Mouse (Mus musculus) stomach, embryonic 16.5 days (tissue): ENCODE data around the gene Adgra1. TPM values are rescaled to one million over a fixed set of nuclear protein-coding genes. Genes with fewer than 3 reads are reported as not detected.

Experiments used
- ATAC-seq: fragments of 200-750 bp; cut with Nextera tagmentation; 2 replicates; pipeline ENCODE4 v1.8.0; 2017; ENCODE audit warnings: moderate number of reproducible peaks, moderate TSS enrichment; ENCODE audit not compliant: insufficient read depth, low FRiP score
- H3K27ac ChIP-seq: fragments of 300-500 bp; sonication (generic); 2 replicates; pipeline ENCODE4 v1.5.1; 2014; ENCODE audit warnings: low read length
- H3K27me3 ChIP-seq: fragments of 300-500 bp; sonication (generic); 2 replicates; pipeline ENCODE4 v1.6.1; 2014; ENCODE audit warnings: low read length, control low read depth, mixed read lengths; ENCODE audit not compliant: control insufficient read depth, insufficient read depth
- H3K36me3 ChIP-seq: fragments of 300-500 bp; sonication (generic); 2 replicates; pipeline ENCODE4 v1.6.1; 2014; ENCODE audit warnings: low read length; ENCODE audit not compliant: control insufficient read depth, insufficient read depth
- H3K4me1 ChIP-seq: fragments of 300-500 bp; sonication (generic); 2 replicates; pipeline ENCODE4 v1.6.1; 2014; ENCODE audit warnings: low read length, control low read depth, mixed read lengths; ENCODE audit not compliant: control insufficient read depth, insufficient read depth
- H3K4me2 ChIP-seq: fragments of 300-500 bp; sonication (generic); 2 replicates; pipeline ENCODE4 v1.6.1; 2014; ENCODE audit warnings: low read depth, low read length, mixed read lengths
- H3K4me3 ChIP-seq: fragments of 300-500 bp; sonication (generic); replicated peaks from 2 replicates; pipeline ENCODE4 v1.5.1; 2014; ENCODE audit warnings: mild to moderate bottlenecking, low read length
- H3K9ac ChIP-seq: fragments of 300-500 bp; sonication (generic); 2 replicates; pipeline ENCODE4 v1.6.1; 2014; ENCODE audit warnings: low read length
- H3K9me3 ChIP-seq: fragments of 300-500 bp; sonication (generic); replicated peaks from 2 replicates; pipeline ENCODE4 v1.6.1; 2016; ENCODE audit warnings: low read length, control low read depth; ENCODE audit not compliant: control insufficient read depth
- WGBS: fragments of 180-500 bp; shearing (Covaris S2); extraction: QIAGEN DNeasy Blood & Tissue Kit; methylation state at CpG from one replicate; pipeline ENCODE4 v1.1.7; 2014; 5-methylcytosine and 5-hydroxymethylcytosine counted together
- polyA plus RNA-seq: library from polyadenylated mRNA; unstranded; fragments of >200 nt; fragmentation: Nextera tagmentation; extraction: Ambion mirVana; gene quantifications from 2 replicates; pipeline ENCODE4 v1.2.1, GENCODE M21; 2015

The Adgra1 gene
- polyA plus RNA-seq, 1 experiment from 2014 or later: 0.53 TPM

- H3K4me1 ChIP-seq: no peaks in the 10 kb centered on the region
- H3K27ac ChIP-seq: no peak overlapping the region
- no peaks in the 10 kb centered on the region for H3K27me3 ChIP-seq
- H3K9ac ChIP-seq: no peak overlapping the region
- ATAC-seq: no peak
- H3K36me3 ChIP-seq: no peaks in the 10 kb centered on the region
- H3K4me2 ChIP-seq: no peak overlapping the region
- 48% methylated on average over 5 of the region's 5 CpGs for WGBS
- H3K9me3 ChIP-seq: 0 out of 2 replicates have a peak, but pooled peaks cover 3% of the 10 kb centered on the region
- no peak overlapping the region for H3K4me3 ChIP-seq
These were observed 9.2 kb downstream of the Adgra1 start for GRCm38 (mm10) chr7:139843140-139843539.

DNA sequence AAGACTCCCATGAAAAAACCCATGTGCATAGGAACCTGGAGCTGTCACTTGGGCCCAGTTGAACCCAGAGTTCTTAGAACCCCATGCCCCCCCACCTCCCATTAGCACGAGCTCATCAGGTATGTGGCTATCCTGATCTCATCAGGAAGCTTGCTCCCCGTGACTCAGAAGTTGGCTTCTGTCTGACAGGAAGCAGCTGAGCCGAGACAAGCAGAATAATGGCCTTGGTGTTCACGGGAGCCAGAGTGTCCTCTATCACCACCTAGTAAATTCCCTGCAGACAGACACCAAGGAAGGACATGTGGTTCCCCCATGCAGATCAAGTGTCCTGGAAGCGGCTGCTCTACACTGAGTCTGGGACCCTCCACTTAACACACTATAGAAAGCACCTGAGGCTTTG lies 9.8 kb downstream of the Adgra1 start:
- Histone ChIP-seq H3K4me1 (no peaks in the 10 kb centered on the region), H3K36me3 (no peaks in the 10 kb centered on the region), H3K9me3 (0 out of 2 replicates have a peak, but pooled peaks cover 3% of the 10 kb centered on the region), H3K27me3 (no peaks in the 10 kb centered on the region), H3K27ac (no peak overlapping the region), H3K9ac (no peak overlapping the region), H3K4me2 (no peak overlapping the region), H3K4me3 (no peak overlapping the region)
- no peak for ATAC-seq
- WGBS: 25% methylated on average over 5 of the region's 5 CpGs

GRCm38 (mm10) chr7:139845101-139845500 lies 11.1 kb downstream of the Adgra1 start:
- ATAC-seq: no peak
- Histone ChIP-seq H3K9me3 (0 out of 2 replicates have a peak, but pooled peaks cover 3% of the 10 kb centered on the region), H3K27ac (no peak overlapping the region), H3K27me3 (no peaks in the 10 kb centered on the region), H3K9ac (no peak overlapping the region), H3K4me1 (no peaks in the 10 kb centered on the region), H3K36me3 (no peaks in the 10 kb centered on the region), H3K4me3 (no peak overlapping the region), H3K4me2 (no peak overlapping the region)
- WGBS: 77% methylated on average over 2 of the region's 2 CpGs

- Histone ChIP-seq H3K9me3 (no peaks in the 10 kb centered on the region), H3K4me2 (no peak overlapping the region), H3K27ac (no peak overlapping the region), H3K4me3 (no peak overlapping the region), H3K36me3 (no peaks in the 10 kb centered on the region), H3K4me1 (no peaks in the 10 kb centered on the region), H3K9ac (no peak overlapping the region), H3K27me3 (no peaks in the 10 kb centered on the region)
- no peak for ATAC-seq
- WGBS: 28% methylated on average over 6 of the region's 6 CpGs
These were observed 16.2 kb downstream of the Adgra1 start for GRCm38 (mm10) chr7:139850152-139850551.

GRCm38 (mm10) chr7:139850677-139851076 lies 16.7 kb downstream of the Adgra1 start:
- no peak overlapping the region for H3K9ac ChIP-seq
- no peak for ATAC-seq
- H3K4me1 ChIP-seq: no peaks in the 10 kb centered on the region
- no peaks in the 10 kb centered on the region for H3K27me3 ChIP-seq
- WGBS: 67% methylated on average over 5 of the region's 5 CpGs
- no peaks in the 10 kb centered on the region for H3K36me3 ChIP-seq
- no peak overlapping the region for H3K4me3 ChIP-seq
- no peak overlapping the region for H3K4me2 ChIP-seq
- H3K27ac ChIP-seq: no peak overlapping the region
- H3K9me3 ChIP-seq: no peaks in the 10 kb centered on the region

DNA sequence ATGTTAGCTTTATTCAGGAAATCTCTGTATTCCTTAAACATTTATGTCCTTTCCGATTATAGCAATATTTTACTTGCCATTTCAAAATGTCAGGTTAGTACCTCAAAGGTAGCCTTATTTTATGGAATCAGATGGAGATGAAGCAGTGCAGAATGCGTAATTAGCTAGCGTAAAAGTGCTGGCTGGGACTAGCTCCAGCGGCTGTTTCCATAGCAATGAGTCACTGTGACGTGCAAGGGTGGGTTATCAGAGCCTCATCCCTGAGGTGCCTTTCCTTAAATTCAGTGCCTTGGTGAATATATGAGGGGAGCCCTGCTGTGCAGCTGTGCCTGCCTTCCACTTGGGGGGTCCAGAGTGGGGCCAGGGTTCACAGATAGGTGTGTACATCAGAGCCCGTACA lies 17.1 kb downstream of the Adgra1 start:
- Histone ChIP-seq H3K4me2 (no peak overlapping the region), H3K9ac (no peak overlapping the region), H3K4me3 (no peak overlapping the region), H3K4me1 (no peaks in the 10 kb centered on the region), H3K36me3 (no peaks in the 10 kb centered on the region), H3K27me3 (no peaks in the 10 kb centered on the region), H3K27ac (no peak overlapping the region), H3K9me3 (no peaks in the 10 kb centered on the region)
- WGBS: 61% methylated on average over 6 of the region's 6 CpGs
- ATAC-seq: no peak

DNA sequence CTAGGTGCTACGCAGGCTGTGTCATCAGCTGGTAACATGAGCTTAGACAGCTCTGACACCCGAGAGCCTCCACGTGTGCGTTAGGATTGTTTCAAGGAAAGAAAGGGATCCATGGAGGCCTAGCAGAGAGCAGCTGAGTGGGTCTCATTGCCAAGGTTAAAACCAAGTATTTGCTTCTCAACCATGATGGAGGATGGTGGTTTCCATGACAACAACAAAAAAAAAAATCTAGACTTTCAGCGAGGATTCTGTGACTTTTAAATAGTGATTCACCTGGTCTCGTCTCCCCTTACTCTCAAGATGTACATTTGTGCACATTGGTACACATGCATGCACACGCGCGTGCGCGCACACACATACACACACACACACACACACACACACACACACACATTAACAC lies 21.3 kb downstream of the Adgra1 start:
- WGBS: 76% methylated on average over 11 of the region's 11 CpGs
- no peaks in the 10 kb centered on the region for H3K36me3 ChIP-seq
- H3K27me3 ChIP-seq: no peaks in the 10 kb centered on the region
- no peak overlapping the region for H3K9ac ChIP-seq
- H3K4me1 ChIP-seq: no peaks in the 10 kb centered on the region
- H3K4me3 ChIP-seq: no peak overlapping the region
- no peak for ATAC-seq
- no peak overlapping the region for H3K4me2 ChIP-seq
- H3K9me3 ChIP-seq: no peaks in the 10 kb centered on the region
- H3K27ac ChIP-seq: no peak overlapping the region

GRCm38 (mm10) chr7:139861411-139861810 lies 27.4 kb downstream of the Adgra1 start:
- 32% methylated on average over 3 of the region's 3 CpGs for WGBS

DNA sequence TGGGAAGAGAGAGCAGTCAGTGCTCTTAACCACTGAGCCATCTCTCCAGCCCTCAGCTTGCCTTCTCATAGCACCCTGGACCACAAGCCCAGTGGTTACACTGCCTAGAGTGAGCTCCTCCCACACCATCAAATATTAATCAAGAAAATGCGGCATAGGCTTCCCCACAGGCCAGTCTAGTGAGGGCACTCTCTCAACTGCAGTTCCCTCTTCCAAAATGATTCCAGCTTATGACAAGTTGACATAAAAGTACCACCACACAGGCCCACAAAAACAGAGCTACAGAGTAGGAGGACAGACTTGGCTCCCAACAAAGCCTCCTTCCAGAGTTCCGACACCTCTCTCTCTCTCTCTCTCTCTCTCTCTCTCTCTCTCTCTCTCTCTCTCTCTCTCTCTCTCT lies 29.1 kb downstream of the Adgra1 start:
- Histone ChIP-seq H3K9ac (no peak overlapping the region), H3K4me1 (no peaks in the 10 kb centered on the region), H3K9me3 (no peaks in the 10 kb centered on the region), H3K27ac (no peak overlapping the region), H3K4me2 (no peak overlapping the region), H3K27me3 (no peaks in the 10 kb centered on the region), H3K36me3 (no peaks in the 10 kb centered on the region), H3K4me3 (no peak overlapping the region)
- ATAC-seq: no peak
- WGBS: 59% methylated on average over 2 of the region's 2 CpGs

More at GRCm38 (mm10) chr7:139861411-139861810, 27.4 kb downstream of the Adgra1 start:
- Histone ChIP-seq H3K27ac (no peak overlapping the region), H3K9ac (no peak overlapping the region), H3K27me3 (no peaks in the 10 kb centered on the region), H3K4me2 (no peak overlapping the region), H3K4me1 (no peaks in the 10 kb centered on the region), H3K9me3 (no peaks in the 10 kb centered on the region), H3K36me3 (no peaks in the 10 kb centered on the region), H3K4me3 (no peak overlapping the region)
- no peak for ATAC-seq

GRCm38 (mm10) chr7:139864253-139864652 lies 30.3 kb downstream of the Adgra1 start:
- no peaks in the 10 kb centered on the region for H3K4me1 ChIP-seq
- H3K9ac ChIP-seq: no peak overlapping the region
- H3K4me2 ChIP-seq: no peak overlapping the region
- H3K27me3 ChIP-seq: no peaks in the 10 kb centered on the region
- ATAC-seq: no peak
- WGBS: 45% methylated on average over 2 of the region's 2 CpGs
- no peak overlapping the region for H3K27ac ChIP-seq
- no peaks in the 10 kb centered on the region for H3K9me3 ChIP-seq
- H3K4me3 ChIP-seq: no peak overlapping the region
- H3K36me3 ChIP-seq: no peaks in the 10 kb centered on the region
